Mouse (Mus musculus): ENCODE data around the gene Adamtsl3.

The Adamtsl3 gene

DNA sequence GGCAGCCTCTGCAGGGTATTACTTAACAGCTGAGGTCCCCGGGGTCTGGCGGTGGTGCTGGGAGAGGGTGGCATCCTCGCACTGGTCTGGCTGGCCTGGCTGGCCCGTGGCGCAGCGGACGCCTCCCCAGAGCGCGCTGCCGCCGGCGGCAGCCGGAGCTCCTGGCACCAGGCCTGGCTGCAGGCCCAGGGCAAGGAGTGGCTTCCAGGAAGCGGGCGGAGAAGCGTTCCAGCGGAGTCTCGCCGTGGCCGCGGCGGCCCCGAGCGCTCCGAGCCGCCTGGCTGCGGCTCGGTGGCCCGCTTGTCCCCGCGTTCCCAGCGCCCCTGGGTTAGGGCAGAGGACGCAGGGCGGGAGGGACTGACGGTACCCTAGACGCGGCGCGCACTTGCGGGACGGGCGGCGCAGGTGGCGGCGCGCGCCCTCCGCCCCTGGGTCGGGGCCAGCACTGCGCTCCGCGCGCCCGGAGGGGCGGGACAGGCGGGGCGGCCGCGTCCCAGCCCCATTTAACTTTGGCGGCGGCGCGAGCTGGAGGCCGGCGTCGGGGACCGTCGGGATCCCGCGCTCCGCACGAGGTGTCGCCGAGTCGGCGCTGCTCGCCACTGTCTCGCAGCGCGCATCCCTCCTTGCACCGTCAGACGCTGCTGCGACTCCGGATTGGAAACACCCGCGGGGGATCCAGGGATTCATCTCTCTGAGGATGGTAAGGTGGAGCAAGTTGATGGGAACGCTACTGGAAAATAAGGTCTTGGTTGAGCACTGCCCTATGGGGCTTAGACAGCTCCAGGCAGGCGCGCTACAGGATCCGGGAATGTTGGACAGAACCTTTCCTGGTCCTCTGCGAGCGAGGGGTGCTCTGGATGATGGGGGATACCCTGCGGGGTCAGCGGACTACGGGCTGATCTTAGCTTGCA is at the start of gene Adamtsl3:
Adamtsl3 (plus strand) TSS at position 484 of the 911 bp plus-strand sequence.
- no peak for DNase-seq (ENCODE audit: low spot score in 2 of 2)

DNA sequence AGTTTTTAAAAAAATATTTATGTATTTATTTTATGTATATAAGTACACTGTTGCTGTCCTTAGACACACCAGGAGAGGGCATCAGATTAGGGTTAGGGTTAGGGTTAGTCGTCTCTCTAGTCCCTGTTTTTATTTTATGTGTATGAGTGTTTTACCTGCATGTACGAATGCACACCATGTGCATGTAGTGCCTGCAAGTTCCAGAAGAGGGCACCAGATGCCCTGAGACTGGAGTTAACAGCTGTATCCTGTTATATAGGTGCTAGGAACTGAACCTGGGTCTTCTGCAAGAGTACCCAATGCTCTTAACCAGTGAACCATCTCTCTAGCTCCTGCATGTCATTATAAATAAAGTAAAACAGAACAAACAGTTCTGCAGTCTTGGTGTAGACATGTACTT is 48.3 kb upstream of the Adamtsl3 start:
- no peak for DNase-seq (ENCODE audit: low spot score in 2 of 2)

DNA sequence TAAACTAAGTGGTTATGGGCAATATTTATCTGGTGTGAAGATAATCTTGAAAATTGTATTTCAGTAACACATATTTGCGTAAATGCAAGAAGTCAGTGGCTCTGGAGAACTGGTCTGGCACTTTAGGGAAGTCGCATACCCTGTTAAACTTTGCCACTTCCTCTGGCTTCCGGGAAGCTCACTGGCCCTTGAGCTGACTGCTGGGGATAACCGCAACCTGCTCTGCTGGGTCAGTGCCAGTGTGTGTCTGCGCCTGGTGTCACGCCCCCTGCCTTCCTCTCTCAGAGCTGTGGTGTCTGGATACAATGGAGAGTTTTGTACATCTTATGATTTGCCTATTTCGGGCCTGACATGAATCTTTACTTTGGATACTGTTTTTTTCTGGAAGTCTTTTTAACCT is 42.1 kb upstream of the Adamtsl3 start:
- no peak for DNase-seq (ENCODE audit: low spot score in 2 of 2)

DNA sequence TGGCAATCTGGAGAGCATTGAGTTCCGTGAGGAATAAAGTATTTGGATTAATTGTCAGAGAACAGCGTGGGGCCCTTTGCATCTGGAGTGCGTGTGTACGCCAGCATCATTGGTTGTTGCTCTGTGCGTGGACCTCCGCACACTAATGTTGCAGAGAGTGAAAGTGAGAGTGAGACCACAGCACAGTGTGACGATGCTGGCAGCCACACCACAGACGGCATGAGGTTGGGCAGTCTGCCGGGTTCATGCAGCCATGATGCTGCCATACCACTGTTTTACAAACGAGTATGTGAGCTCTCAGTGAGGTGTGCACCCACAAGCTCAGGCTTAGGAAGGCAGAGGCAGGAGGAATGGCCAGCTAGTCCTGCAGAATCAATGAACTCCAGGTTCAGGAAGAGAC is 41.4 kb upstream of the Adamtsl3 start:
- DNase-seq (ENCODE audit: low spot score in 2 of 2) = no peak

DNA sequence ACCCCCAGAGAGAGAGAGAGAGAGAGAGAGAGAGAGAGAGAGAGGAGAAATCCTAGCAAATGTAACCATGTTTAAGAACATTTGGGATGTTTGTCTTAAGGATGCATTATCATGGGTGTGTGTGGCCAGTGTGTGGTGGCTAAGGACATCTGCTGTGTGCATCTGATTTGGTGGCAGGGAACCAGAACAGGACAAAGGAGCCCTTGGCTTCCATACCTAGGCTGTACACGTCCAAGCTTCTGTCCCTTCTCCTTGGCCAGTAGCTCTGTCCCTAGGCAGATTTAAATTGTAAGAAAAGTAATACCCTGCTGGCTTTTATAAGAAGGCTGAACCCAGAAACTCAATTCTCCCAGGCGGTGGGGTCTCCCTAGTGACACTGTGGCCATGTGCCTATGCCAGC is 40.9 kb upstream of the Adamtsl3 start:
- DNase-seq (ENCODE audit: low spot score in 2 of 2) = no peak

DNA sequence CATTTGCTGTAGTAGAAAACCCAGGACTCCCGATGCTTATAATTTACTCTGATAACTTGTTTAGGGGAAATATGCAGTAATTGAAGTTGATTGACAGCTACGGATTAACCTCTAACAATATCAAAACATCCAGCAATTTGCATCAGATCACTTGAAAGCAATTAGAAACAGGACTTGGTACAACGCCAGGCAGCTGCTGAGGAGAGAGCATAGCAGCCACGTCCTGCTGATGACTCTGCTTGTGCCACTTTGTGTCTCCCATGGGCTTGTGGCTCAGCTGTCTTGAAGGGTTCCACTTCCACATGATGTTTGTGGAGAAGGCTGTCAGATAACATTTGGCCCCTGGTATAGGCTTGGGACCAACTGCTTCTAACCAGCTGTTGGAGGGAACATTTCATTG is 27.1 kb upstream of the Adamtsl3 start:
- DNase-seq (ENCODE audit: low spot score in 2 of 2) = no peak

DNA sequence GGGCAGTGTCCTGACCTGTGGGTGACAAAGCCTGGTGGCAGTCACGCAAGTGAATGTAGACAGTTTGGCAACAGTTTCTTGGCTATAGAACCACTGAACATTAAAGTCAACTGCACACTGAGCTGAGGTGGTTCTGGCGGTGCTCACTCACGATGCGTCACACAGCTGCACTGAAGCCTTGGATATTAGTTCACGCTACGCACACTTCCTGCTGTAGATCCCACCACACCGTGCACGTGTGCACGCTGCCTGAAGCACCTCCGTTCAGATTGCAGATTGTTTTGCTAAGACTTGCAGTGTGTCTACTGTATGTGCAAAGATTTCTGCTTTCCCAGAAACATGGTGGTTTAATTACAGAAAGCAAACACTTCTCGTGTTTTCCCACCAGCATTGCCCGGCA is 17.0 kb upstream of the Adamtsl3 start:
- DNase-seq (ENCODE audit: low spot score in 2 of 2) = no peak

DNA sequence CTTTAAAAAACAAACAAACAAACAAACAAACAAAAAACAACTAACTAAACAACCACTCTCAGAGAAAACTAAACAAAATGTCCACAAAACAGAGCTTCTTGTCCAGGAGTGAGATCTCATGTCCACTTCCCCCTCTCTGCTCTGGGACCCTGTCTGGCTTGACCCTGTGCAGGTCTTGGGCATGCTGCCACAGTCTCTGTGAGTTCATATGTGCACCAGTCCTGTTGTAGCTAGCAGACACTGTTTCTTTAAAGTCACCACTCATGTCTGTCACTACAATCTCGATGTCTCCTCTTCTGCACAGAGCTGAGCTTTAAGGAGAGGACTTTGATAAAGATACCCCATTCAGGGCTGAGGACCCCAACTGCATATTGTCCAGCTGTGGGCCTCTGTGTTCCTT is 8.9 kb upstream of the Adamtsl3 start:
- DNase-seq (ENCODE audit: low spot score in 2 of 2) = no peak

DNA sequence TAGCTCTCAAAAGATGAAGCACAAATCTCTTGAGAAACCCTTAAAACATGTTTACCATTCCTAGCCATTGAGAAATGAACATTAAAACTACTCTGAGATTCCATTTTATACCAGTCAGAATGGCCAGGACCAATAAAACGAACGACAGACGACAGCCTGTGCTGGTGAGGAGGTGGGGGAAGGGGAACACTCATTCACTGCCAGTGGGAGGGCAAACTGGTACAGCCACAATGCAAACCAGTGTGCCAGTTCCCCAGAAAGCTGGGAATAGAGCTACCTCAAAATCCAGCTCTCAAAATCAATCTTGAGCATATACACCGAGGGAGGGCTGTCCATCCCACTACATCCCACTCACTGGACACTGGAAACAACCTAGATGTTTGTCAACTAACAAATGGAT is 8.3 kb upstream of the Adamtsl3 start:
- DNase-seq (ENCODE audit: low spot score in 2 of 2) = no peak

DNA sequence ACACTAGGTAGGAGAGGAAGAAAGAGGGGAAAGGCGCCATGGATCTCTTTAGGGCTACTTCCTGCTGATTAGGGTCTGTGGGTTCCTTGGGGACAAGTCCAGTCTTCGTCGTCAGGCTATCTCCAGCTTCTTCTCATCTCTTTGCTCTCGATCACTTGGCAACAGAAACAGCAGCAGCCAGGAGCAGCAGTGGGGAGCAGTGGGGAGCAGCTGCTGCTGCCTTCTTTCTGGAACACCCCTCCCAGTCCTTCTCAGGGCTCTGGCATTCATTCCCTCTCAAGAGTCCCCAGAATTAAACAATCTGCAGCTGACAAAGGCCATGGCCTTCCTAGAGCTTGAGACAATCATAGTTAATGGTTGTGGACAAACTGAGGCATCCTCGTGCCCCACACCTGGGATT is 7.6 kb upstream of the Adamtsl3 start:
- DNase-seq (ENCODE audit: low spot score in 2 of 2) = no peak

DNA sequence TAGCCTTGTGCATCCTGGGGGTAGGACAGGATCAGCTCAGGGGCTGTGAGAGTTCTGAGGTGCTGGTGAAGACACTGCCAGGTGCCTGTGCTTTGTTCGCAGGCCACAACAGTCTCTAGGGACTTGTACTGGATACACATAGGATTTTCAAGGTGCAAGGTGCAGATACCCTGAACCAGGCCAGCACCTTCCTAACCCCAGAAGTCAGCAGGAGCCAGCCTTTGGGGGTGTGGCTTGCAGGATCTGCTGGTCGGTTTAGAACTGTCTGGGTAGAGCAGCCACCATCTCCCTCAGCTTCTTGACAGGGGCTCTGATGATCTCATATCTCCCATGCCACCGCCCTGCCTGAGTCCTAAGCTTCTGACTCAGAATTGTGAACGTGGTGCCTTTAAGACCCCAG is 5.7 kb upstream of the Adamtsl3 start:
- DNase-seq (ENCODE audit: low spot score in 2 of 2) = no peak

DNA sequence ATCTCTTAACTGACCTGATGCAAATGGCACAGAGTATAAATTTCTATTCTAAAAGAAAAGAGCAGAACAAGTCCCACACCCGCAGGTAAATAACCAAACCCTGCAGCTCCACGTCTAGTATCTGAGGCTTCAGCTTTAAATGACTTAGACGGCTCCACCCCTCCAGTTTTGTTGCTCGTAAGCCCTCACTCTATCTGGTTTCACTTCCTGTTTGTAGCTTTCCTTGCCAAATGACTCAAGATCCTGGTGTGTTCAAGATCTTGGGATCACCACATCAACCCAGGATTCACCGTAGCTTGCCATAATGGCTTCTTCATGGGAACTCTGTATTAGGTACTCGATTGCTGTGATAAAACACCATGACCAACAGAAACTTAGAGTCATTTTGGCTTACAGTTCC is 4.6 kb upstream of the Adamtsl3 start:
- no peak for DNase-seq (ENCODE audit: low spot score in 2 of 2)

DNA sequence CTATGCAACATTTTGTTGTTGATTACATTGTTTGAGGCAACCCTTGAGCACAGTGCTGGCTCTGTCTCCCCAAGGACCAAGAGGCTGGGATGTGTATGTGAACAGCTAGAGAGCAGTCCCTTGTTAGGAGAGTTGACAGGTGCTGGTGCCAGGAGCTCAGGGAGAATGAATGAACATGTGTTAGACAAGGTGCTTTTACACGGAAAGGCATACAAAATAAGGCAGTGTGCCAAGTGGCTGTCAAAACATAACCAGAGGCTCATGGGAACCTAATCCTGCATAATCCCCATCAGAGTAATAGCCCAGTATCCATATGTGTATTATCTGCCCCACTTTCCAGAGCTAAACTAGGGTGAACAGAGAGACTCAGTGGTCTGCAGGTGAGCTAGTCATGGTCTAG is 1.5 kb upstream of the Adamtsl3 start:
- DNase-seq (ENCODE audit: low spot score in 2 of 2) = no peak

DNA sequence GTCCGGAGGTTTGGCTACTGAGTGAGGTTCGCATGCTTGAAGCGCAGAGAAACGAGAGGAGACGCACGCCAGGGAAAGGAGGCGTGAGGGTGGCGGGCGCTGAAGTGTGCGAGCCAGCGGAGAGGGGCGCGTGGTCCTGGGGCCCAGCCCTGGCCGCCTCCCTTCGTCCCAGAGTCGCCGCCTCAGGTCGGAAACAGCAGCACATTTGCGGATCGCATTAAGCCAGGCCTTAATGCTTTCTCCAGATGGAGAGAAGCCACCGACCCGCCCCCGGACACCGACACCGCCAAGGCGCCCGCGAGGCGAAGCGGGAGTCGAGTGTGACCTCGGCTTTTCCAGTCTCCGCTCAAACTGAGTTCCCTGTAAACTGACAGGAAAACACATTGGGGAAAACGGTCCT is 638 bp downstream of the Adamtsl3 start:
- no peak for DNase-seq (ENCODE audit: low spot score in 2 of 2)

DNA sequence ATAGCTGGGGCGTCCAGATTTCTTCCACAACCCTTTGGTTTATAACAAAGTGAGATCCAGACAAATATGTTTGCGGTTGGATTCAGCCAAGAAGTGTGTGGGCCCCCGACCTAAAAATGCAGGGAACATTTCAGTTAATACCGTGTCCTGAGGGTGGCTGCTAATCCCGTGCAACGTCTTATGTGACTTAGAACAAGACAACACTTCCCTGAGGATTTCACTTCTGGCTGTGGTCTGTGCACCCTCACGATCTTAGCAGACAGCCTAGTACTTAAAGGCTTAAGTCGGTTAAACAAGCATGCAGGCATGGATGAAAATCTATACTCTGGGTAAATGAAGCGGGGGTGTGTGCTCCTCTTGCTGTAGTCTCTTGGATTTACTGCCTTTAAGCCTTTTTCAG is 2.6 kb downstream of the Adamtsl3 start:
- DNase-seq (ENCODE audit: low spot score in 2 of 2) = no peak

DNA sequence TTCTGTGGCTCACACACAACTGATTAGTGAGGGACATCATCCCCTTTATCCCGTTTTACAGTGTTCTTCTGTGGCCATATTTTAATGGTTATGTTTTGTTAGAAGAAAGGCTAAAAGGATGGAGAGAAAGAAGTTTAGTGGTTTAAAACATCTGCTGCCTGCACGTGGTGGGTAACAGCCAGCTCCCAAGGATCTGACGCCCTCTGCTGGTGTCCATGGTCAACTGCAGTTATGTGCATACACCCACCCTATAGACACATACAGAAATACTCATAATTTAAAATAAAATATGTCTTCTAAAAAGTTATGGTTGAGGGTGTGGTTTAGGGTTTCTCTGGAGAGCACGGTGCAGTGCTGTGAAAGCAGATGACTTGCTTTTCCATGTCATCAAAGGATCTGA is 3.0 kb downstream of the Adamtsl3 start:
- DNase-seq (ENCODE audit: low spot score in 2 of 2) = no peak

DNA sequence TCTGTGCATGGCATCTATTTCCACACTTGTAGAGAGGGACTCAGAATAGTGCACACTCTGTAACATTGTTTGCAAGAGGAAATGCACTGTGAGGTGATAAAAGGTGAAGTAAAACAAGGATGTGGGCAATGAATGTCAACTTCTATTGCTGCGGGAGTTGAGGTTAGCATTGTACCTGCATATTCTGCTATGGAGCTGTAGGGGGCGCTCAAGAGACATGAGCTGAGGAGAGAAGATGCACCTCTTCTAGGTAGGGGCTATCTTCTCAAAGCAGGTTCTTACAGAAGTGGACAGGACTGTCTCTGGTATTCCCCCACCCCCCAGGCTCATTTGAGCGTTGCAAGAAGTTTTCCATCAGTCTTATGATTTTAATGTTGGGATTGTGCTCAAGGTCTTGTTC is 3.7 kb downstream of the Adamtsl3 start:
- no peak for DNase-seq (ENCODE audit: low spot score in 2 of 2)

DNA sequence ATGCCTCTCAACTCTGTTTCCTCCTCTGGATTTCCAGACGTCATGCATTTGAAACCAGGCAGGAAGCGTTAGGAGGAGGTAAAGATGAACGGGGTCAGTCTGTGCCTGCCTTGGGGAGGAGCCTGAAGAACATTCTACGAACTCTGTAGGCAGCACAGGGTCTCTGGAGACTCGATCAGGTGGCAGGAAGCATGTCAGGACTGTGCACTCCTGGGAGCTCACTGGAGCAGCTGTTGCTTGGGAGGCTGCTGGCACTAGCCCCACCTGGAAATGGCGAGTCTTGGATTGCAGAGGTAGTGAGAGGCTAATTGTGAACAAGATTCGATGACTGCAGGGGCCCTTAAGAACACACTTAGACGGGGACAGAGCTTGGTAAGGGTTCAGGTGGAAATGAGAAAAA is 6.0 kb downstream of the Adamtsl3 start:
- DNase-seq (ENCODE audit: low spot score in 2 of 2) = no peak

DNA sequence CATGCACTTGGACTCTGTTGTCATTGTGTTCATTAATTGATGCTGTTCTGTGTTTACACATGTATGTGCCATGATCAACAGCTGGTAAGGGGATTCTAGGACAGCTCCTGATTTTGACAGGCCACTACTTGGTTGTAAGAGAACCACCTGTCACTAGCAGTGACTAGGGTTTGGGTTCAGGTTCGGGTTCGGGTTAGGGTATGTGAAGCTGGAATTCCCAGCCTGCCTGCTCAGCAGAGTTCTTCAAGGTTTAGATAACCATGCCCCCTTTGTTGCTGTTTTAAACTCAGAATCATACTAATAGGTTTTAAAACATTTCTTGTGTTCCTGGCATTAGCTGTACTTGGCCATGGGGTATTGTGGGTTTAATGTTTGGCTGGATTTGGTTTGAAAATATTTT is 11.2 kb downstream of the Adamtsl3 start:
- DNase-seq (ENCODE audit: low spot score in 2 of 2) = no peak

DNA sequence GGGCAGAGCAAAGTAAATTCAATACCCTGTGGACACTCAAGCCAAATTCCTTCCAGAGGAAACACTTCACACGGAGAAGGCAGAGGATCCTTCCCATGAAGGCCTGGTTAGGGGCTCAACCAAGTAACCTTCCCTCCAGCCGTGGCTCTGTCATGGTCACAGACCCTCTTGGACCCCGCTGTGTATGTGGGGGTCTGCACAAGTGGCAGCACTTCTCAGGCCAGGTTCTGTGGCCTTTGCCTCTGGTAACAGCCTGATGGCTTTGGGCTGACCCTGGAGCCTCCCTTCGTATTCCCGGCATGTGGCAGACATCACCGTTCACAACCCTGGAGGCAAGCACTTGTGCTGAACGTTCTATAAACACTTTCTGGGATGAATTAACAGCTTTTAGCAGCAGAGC is 14.3 kb downstream of the Adamtsl3 start:
- DNase-seq (ENCODE audit: low spot score in 2 of 2) = no peak

DNA sequence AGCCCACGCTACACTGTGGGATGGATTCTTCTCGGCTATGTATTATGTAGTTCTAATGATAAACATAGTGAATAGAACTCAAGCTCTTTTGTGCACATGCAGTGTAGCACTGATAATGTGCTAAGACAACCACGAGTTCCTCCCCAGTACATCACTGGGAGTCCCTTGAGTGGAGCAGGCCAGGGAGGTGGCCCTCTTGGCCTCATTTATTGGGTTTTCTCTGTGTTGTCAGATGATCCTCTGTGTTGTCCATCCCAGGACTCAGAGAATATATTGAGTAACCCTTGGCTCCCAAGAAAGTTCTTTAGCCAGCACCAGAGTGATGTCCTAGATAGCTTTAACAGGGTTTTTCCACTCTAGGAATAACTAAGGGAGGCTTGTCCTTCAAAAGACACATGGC is 14.9 kb downstream of the Adamtsl3 start:
- no peak for DNase-seq (ENCODE audit: low spot score in 2 of 2)

DNA sequence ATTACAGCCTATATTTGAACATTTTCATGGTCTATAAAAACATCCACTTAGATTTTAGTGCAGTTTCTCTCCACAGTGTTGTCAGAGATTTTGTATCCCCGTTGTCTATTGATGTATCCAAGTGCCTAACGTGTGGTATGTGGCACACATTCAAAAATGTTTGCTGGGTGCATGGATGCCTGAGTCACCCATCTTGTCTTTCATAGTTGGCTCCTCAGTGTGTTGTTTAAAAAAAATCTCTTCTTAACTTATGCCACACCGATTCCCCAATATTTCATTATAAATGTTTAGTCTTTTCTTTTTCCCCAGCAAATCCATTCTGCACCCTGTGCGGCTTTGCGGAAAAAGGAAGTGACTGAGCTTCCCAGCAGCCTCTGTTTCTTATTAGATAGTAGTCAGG is 23.7 kb downstream of the Adamtsl3 start:
- no peak for DNase-seq (ENCODE audit: low spot score in 2 of 2)

DNA sequence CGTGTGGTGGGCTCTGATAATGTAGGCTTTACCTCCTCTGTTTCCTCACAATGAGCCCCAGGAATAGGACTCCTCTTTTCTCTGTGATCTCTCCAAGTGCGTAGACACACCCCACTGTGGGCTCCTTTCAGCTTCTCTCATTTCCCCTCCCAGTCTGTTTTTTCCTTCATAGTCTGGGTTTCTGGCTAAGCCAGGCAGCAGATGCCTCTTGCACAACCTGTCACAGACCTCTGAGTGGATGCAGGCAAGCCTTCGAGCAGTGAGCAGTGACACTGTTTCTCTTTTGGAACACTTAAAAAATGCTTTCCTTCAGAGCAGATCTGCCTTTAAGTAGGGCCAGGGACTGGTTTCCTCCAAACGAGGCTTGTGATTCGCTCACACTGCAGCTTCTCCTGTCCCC is 24.2 kb downstream of the Adamtsl3 start:
- no peak for DNase-seq (ENCODE audit: low spot score in 2 of 2)

DNA sequence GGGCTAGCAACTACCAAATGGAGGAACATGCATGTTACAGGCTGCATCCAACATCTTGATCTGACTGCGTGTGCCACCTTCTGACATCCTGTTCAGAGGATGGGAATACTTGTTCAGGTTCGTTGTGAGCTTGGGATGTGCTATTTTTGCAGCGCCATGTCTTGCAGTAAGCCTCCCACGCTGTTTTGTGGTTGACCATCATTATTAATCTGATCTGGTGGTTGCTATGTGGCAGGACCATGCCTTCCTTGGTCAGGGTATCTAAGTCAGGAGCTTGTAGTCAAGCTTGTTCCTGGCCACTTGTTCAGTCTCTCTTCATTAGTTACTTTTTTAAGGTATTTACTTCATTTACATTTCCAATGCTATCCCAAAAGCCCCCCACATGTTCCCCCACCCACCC is 24.7 kb downstream of the Adamtsl3 start:
- no peak for DNase-seq (ENCODE audit: low spot score in 2 of 2)
